Mouse (Mus musculus): ENCODE data around the gene Hnrnpm.
A peak's percentile ranks its signal among the peaks of the same experiment; 100 is the strongest.
"Not testable (repeated sequence)": the region's sequence is repeated elsewhere in the genome, so short reads cannot be mapped to it uniquely, and the experiment has no call there.

The Hnrnpm gene

DNA sequence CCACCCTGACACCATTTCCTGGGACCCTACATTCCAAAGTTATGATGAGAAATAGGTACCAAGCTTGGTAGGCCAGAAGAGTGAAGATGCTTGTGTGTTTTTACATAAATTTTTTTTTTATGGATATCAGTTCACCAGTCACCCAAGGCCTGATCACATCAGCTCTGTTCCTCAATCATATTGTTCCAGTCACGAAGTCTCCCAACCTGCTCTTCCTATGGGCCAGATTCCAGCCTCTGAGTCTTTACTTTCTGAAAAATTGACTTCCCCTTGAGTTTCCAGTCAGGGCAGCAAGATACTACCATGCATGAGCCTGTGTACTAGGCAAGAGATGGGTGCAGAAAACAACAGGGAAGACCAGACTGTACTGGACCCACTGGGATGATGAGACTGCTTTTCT, at the start of gene Hnrnpm:
TSS of gene Hnrnpm (minus strand) at position 101 of the 400 bp plus-strand sequence.
- no peak for DNase-seq

DNA sequence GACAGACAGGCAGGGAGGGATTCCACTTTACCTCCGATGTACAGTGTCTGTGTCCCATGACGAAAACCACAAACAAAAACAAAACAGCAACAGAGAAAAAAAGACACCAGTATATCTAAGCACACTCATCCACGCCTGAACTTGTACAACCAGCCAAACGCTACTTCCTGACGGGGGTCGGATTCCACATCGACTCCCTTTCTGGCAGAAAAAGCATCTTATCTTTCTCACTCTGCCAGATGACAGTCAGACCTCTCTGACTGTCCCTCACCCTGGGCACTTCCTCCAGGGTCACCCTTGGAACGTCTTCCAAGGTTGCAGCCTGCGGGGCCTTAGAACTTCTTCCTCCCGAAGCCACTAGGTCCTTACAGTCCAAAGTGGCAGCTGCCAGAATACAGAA, 46.9 kb upstream of the Hnrnpm start:
- not testable (repeated sequence) for DNase-seq

DNA sequence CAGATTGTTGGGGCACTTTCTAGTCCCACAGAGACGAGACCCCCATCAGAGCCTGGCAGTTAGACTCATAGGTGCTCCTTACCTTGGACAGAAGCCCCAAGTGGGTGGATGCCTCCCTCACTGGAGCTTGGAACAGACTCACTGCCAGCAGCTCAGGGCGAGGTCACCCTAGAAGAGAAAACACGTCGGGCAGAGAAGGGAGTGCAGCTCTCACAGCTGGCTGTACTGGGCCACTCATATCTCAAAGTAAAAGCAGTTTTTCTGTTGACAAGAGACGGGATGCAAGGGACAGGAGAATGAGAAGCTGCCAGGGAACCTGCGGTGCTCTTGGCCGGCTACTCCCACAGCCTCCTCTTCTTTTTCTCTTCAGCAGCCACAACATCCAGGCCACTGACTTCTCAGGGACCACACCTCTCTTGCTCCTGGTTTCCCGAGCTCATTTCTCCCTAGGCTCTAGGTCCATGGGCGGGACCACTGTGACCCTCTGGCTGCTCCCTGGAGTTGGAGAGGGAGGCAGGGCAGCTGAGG, 46.0 kb upstream of the Hnrnpm start:
- DNase-seq, result not testable (repeated sequence)

DNA sequence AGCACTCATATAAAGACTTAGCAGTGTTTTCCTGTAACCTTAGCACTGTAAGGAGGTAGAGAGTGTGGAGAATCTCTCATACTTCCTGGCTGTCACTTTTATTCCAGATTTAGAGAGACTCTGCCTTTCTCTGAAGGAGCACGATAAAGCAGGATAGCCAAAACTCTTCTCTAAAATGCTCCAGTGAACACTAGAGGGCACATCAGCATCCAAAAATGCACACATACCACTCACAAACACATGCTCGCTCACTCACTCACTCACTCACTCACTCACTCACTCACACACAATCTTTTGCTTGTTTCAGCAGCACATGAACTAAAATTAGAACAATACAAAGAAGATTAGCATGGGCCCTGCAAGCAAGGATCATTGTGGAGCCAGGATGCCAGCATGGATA, 42.6 kb upstream of the Hnrnpm start:
- DNase-seq, result no peak

DNA sequence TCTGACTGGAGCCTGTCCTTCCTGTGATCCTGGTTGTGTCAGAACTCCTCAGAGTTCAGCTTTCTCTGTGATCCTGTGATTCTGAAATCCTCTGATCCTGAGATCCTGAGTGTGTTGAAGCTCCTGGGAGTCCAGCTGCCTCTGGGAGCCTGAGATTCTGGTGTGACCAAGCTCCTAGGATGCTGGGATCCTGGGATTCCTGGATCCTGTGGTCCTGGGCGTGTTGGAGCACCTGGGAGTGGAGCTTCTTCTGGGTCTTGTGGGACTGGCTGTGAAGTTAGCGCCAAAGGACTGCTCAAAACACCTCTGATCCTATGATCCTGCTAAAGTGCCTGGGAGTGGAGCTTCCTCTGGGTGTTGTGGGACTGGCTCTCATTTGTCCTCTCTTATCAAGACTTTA, 41.7 kb upstream of the Hnrnpm start:
- DNase-seq, result no peak

DNA sequence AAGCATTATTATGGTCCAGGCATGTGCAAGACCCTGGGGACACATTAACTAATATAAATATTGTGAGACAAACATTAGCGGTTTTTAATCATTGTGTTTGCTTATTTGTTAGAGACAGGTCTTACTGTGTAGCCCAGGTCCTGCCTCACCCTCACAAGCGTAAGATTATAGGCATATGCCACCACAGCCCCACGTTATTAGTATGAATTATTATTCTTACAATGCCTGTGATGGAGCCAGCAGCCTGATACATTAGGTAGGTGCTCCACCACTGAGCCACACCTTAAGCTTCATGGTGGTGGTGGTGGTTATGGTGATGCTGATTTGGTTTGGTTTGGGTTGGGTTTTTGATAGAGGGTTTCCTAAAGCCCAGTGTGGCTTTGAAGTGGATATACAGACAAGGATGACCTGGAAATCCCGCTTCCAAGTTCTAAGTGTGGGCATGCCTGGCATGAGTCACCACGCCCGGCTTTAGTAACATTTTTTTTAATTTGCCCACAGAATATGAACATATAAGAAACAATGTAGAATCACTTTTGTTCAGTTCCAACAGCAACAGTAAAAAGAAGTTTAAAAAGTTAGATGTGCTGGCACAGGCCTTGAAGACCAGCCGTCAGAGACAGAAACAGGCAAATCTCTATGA, 33.2 kb upstream of the Hnrnpm start:
- DNase-seq, result no peak

DNA sequence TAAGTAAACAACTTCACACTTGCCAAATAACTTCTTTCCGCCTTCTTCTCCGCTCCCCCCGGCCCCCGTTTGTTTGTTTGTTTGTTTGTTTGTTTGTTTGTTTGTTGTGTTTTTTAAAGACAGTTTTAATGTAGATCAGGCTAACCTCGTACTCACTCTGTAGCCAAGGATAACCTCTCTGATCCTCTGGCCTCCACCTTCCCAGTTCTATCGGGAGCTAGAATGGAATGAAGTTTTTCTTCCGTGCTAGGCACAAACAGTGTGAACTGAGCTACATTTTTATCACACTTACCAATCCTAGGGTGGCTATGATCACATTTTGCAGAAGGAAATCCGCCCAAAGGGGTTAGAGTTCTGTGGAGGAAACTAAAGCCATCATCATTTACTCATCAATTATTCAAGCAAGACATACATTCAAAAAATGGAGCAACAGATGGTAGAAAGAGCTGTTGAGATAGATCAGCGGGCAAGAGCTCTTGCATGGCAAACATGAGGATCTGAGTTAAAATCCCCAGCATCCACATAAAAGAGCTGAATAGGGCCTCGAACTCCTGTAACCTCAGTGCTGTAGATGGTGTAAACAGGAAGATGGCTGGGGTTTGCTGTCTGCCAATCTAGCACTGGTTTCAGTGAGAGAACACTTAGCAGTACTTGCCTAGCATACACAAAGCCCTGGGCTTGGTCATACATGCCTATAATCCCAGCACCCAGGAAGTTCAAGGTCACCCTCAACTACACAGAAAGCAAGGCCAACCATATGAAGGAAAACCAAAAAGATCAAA, 32.5 kb upstream of the Hnrnpm start:
- DNase-seq, result no peak

DNA sequence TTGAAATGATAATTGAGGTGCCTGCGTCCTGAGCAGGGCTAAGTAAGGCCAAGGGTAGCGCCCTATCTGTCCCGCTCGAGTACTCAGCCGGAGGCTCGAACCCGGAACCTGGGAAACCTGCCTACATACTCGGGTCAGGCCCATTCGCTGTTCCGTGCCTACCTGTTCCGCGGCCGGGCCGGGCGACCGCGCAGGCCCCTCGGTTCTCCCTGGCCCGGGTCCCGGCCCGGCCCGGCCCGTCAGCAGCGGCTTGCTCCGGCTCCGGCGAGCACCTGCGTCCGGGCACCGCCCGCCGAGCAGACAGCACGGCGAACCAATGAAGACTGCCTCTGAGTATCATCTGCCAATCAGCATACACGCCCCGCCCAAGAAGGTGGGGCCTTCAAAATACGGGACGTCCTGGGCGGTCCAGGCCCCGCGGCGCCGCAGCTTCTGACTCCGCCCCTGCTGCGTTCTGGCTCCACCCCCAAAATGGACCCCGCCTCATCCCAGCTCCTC, 31.8 kb upstream of the Hnrnpm start, which contains the start of gene March2:
TSS of gene March2 (minus strand) at position 287 of the 498 bp plus-strand sequence.
- DNase-seq, result peak; percentile 94

DNA sequence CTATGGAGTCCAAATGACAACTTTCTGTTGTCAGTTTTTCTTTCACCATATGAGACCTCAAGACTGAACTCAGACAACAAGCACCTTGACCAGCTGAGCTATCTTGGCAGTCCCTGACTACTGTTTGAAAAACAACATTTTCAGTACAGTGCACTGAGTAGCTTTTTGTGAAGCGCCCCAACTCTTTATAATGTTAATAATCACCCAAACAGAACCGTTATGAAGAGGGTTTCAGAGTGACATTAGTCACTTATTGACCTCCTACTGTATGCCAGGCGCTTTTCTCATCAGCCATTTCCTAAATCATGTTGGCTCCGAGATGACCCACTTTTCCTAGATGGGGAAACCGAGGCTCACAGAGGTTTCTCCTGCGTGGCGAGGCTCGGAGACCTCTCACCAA, 31.3 kb upstream of the Hnrnpm start:
- DNase-seq, result no peak

DNA sequence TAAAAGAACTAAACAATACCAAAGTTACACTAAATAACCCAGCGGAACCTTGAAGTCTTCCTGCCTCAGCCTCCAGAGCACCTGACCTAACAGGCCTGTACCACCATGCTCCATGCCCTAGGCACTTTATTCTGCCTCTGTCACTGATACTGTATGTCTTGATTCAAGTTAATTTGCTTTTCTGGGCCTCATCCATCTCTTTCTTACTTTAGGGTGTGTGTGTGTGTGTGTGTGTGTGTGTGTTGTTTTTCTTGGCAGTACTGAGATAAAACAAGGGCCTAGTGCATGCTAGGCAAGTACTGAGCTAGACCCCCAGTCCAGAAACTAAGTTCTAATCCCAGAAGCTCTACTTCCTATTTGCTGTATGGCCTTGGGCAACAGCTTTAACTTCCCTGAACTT, 30.6 kb upstream of the Hnrnpm start:
- no peak for DNase-seq

DNA sequence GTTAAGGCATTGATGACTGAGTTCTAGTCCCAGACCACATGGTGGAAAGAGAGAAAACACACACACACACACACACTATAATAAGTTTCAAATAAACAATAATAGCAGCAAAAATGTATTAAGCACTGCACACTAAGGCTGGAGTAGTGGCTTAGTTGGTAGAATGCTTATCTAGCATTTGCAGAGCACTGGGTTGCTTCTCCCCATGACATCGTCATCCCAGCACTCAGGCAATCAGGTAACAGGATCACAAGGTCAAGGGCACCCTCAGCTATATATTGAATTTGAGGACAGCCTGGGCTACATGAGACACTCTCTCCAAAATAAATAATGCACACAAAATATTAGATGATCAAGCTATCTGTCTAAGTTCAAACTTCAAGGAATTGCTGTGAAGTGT, 28.1 kb upstream of the Hnrnpm start:
- no peak for DNase-seq

DNA sequence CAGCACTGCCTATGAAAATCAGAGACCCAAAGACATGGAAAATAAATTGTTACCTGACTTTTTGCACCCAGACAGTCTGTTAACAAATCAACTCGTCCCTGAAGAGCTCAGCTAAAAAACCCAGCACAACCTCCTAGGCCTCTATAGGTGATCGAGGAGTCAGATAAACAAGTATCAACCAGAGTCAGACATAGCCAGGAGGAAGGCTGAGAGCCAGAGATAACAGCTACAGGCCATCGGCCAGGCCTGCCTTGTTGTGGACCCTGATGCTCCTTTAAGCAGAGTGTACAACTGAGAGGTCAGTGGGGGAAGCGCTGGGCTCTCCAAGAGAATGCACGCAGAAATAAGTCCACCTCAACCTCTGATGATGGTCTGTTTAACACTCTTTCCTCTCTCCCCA, 26.6 kb upstream of the Hnrnpm start:
- no peak for DNase-seq

DNA sequence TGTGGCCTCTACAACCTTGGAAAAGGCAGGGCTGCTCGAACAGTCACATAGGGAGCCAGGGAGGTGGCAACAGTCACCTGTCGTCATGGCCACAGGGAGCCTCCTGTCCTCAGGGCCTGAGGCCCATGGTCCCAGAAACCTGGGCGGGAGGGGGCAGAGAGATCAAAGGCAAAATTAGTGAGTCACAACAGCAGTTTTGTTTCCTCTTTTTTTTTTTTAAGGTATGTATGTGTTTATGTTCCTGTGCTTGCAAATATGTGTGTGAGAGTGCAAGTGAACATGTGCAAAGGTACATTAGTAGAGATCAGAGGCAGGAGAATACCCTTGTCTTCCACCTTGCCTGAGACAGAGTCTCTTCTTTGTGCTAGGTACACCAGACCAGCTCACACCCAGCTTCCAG, 23.2 kb upstream of the Hnrnpm start:
- no peak for DNase-seq

DNA sequence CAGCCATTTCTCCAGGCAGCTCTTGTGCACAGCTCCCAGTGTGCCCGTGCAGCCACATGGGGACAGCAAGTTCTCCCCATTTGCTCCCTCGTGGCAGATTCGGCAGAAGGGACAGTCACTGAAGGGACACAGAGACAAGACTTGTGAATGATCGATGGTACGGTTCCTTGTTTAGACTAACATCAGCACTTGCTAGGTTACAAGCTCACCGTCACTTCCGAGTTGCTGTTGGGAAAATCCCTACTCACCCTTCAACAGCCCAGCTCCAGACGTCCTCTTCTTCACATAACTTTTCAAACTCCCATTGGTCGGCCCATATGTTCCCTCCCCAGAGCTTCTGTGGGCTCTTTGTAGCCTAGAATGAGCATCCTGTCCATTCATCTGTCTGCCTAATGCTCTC, 16.4 kb upstream of the Hnrnpm start:
- DNase-seq, result no peak

DNA sequence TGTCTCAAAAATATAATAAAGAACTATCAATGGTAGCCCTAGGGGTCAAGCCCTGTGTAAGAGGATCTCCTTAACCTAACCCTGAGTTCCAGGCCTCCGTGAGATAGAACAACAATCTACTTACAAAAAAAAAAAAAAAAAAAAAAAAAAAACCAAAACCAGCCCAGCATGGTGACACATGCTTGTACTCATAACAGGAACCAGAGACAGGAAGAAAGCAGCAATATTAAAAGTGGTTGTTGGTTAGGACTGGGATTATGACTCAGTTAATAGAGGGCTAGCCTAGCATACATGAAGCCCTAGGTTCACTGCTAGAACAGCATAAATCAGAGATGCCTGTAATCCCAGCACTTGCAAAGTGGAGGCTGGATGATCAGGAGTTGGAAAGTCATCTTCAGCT, 15.5 kb upstream of the Hnrnpm start:
- DNase-seq, result no peak

DNA sequence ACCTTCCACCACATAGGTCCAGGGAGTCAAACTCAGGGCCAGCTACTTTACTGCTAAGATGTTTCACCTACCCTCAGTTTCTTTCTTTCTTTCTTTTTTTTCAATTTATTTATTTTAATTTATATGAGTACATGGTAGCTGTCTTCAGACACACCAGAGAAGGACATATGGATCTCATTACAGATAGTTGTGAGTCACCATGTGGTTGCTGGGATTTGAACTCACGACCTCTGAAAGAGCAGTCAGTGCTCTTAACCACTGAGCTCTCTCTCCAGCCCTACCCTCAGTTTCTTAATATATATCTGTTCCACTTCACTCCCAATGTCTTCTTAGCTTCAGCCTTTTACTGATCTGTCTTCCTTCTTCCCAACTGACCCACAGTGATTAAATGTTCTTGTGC, 8.8 kb upstream of the Hnrnpm start:
- DNase-seq, result no peak

DNA sequence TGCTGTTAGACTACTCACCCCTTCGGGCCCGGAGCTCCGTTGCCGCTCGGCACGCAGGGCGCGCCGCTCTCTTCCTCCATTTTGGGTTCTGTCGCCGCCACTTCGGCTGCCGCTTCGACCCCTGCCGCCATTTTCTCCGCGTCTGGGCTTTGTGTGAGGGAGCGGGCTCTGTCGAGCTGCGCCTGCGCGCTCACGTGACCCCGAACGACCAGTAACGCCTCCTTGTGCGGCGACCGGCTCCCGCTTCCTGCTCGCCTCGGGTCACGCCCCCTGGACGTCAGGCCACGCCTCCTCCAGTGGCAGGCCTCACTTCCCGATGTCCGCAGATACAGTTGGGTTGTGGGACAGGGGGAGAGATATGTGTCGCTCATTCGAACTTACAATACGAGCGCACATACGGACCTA, 1.4 kb downstream of the Hnrnpm start:
- DNase-seq, result peak; percentile 97 to 98

DNA sequence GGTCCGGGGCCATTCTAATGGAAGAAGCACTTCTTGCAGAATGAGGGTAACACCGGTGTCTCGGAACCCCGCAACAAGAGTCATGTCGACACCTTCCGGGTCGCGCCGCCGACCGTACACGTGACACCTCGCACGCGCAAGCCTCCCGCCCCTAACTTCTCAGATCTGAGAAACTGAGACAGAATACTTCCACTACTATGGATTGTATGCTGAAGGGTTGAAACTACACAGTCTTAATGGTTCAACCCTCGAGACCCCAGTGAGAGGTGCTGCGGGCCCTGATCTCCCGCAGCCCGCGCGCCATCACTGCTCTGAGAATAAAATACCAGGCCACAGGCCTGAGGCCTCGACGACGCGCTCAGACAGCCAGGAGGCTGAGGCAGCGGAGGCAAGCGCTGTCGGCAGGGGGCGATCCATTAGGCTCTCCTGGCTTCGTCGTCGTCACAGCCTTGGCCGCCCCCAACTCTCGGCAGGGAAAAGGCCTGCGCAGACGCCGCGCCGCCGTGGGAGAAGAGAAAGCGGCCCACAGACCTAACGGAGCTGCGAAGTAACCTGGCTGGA, 1.9 kb downstream of the Hnrnpm start:
- peak; percentile 60 to 64 for DNase-seq

DNA sequence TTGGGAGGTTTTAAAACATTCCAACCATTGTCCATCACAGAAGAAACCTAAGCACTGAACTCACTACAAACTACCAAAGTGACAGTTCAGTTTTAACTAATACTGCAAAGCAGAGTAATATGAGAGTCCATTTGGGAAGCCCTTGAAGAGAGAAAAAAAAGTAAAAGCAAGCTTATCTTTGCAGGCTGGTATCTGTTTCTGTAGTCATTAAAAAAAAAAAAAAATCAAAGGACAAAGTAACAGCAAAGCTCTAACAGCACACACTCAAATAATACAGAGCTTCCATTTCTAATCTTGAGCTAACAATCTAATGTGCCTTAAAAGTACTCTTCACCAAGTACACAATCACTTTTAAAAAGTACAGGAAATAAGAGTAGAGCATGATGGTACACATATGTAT, 4.9 kb downstream of the Hnrnpm start:
- no peak for DNase-seq

DNA sequence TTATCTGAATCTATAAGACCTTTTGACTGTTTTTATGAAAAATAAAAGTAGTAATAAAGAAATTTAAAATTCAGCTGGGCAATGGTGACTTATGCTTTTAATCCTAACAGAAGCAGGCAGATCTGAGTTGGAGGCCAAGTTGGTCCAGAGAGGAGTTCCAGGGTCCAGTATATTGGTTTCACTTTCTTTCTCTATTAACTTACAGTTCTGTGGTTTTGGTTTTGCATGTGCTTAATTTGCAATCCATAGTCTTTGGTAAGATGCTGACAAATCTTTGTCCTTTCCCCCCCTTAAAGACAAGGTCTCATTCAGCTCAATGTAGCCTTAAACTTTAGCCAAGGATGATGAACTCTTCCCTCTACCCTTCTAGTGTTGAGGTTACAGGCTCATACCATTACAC, 7.9 kb downstream of the Hnrnpm start:
- no peak for DNase-seq

DNA sequence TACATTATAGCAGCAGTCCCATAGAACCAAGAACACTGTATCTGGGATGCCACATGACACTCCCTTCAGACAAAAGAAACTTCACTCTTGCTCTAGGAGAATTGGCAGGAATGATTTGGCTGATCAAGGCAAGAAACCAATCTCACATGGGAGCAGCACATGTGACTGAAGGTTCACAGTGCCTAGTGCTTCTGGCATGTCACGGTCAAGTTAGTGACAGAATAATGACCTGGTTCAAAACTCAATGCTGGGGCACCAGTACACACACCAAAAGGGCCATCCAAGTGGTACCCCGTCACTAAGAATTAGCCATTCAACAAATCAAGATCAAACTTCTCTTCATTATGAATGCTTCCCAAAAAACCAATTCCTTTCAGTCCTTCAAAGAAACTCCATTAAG, 10.6 kb downstream of the Hnrnpm start:
- DNase-seq, result no peak

DNA sequence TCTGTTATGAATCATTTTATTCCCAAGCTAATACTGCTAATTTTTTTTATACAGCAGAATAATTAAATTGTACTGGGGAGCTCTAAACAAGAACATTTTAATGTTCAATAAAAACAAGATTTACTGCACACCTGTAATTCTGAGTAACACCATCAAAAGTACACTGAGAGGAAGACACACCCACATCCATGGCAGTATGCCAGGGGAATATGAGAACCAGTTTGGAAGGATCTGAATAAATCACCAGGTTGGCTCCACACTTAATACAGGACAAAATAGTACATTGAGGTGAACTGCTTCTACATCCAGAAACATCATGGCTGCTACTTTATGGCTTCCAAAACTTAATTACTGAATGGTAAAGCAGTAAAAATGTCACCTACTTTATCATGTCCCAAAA, 11.2 kb downstream of the Hnrnpm start:
- no peak for DNase-seq

DNA sequence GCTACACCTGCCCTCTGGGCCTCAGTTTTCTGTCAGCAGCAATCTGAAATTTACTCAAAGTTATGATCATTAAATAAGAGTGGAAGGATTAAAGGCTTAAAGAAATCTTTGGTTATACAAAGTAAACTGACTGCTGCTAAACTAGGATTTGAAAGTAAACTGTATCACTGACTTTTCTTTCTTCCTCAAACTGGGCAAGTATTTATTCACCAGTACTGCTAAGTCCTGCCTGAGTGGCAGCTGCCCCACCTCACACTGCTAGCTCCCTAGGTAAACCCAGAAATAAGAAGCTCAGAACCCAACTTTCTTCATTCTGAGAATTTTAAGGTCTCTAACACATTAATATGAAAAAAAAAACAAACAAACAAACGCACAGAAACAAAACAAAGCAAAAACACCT, 12.8 kb downstream of the Hnrnpm start:
- DNase-seq, result no peak

DNA sequence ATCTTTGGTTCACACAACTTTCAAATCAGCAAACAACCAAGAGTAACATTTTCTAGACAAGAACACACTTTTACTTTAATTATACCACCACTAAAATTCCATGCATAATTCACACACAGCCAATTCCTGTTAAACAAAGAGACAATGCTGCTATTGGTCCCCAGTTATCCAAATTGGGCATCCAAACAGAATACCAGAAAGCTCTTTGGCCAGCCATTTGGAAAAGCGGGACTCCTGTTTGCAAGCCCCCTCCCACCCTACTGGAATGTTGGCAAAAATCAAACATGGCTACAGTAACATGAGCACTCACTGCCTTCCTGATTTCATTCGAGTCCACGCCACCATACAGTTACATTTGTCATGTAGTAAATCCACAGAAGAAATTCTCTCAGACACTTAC, 17.0 kb downstream of the Hnrnpm start:
- no peak for DNase-seq

Measured in thymus, adult 18-20 months (tissue).